Mouse (Mus musculus): ENCODE measurements around the gene Tstd3. TPM values are rescaled to one million over a fixed set of nuclear protein-coding genes. Genes with fewer than 3 reads are reported as not detected.

Tstd3 gene
- total RNA-seq (2021) = 10 to 100 TPM; 23.8 to 24.6 TPM
- long read RNA-seq, transcript Tstd3-201 (4 exons, 1,588 nt) = major isoform, 31 of 32 reads
- long read RNA-seq, partial matches to known transcripts = 0 of 32 reads
- long read RNA-seq, other reads (novel, unspliced or antisense) = 1 of 32 reads

- peak; percentile 80 to 95 for DNase-seq (ENCODE audit: low spot score in 2 of 2)
These were observed at the start of gene Tstd3, which contains the start of gene Usp45 for GRCm38 (mm10) chr4:21766863-21767304. Gene Tstd3, minus strand, starts transcription at chr4:21767212. Gene Usp45, plus strand, starts transcription at chr4:21767156.

GRCm38 (mm10) chr4:21814029-21814428 lies 47.0 kb upstream of the Tstd3 start:
- DNase-seq (ENCODE audit: low spot score in 2 of 2) = peak; percentile 18 to 66

GRCm38 (mm10) chr4:21812635-21813034 lies 45.6 kb upstream of the Tstd3 start:
- DNase-seq (ENCODE audit: low spot score in 2 of 2) = no peak

GRCm38 (mm10) chr4:21810608-21811007 lies 43.6 kb upstream of the Tstd3 start:
- no peak for DNase-seq (ENCODE audit: low spot score in 2 of 2)

GRCm38 (mm10) chr4:21807204-21807603 lies 40.2 kb upstream of the Tstd3 start:
- no peak for DNase-seq (ENCODE audit: low spot score in 2 of 2)

GRCm38 (mm10) chr4:21801620-21802019 lies 34.6 kb upstream of the Tstd3 start:
- no peak for DNase-seq (ENCODE audit: low spot score in 2 of 2)

- no peak for DNase-seq (ENCODE audit: low spot score in 2 of 2)
These were observed 34.0 kb upstream of the Tstd3 start for GRCm38 (mm10) chr4:21801013-21801412.

- DNase-seq (ENCODE audit: low spot score in 2 of 2) = peak; percentile 49 to 77
These were observed 26.6 kb upstream of the Tstd3 start for GRCm38 (mm10) chr4:21793631-21794030.

- no peak for DNase-seq (ENCODE audit: low spot score in 2 of 2)
These were observed 22.8 kb upstream of the Tstd3 start for GRCm38 (mm10) chr4:21789836-21790235.

- DNase-seq (ENCODE audit: low spot score in 2 of 2) = no peak
These were observed 21.9 kb upstream of the Tstd3 start for GRCm38 (mm10) chr4:21788903-21789302.

- DNase-seq (ENCODE audit: low spot score in 2 of 2) = no peak
These were observed 19.3 kb upstream of the Tstd3 start for GRCm38 (mm10) chr4:21786268-21786667.

- DNase-seq (ENCODE audit: low spot score in 2 of 2) = no peak
These were observed 14.1 kb upstream of the Tstd3 start for GRCm38 (mm10) chr4:21780816-21781726.

GRCm38 (mm10) chr4:21776946-21777265 lies 9.9 kb upstream of the Tstd3 start:
- DNase-seq (ENCODE audit: low spot score in 2 of 2) = no peak

- DNase-seq (ENCODE audit: low spot score in 2 of 2) = peak; percentile 89 to 92
These were observed 9.3 kb upstream of the Tstd3 start for GRCm38 (mm10) chr4:21776091-21776945.

- no peak for DNase-seq (ENCODE audit: low spot score in 2 of 2)
These were observed 5.3 kb upstream of the Tstd3 start for GRCm38 (mm10) chr4:21772306-21772705.

- no peak for DNase-seq (ENCODE audit: low spot score in 2 of 2)
These were observed 4.1 kb upstream of the Tstd3 start for GRCm38 (mm10) chr4:21771064-21771463.

GRCm38 (mm10) chr4:21766171-21766862 lies 695 bp downstream of the Tstd3 start:
- DNase-seq (ENCODE audit: low spot score in 2 of 2) = no peak

- DNase-seq (ENCODE audit: low spot score in 2 of 2) = no peak
These were observed 3.2 kb downstream of the Tstd3 start for GRCm38 (mm10) chr4:21763827-21764226.

- DNase-seq (ENCODE audit: low spot score in 2 of 2) = peak in 1 of 2 experiments; percentile 67
These were observed 5.4 kb downstream of the Tstd3 start for GRCm38 (mm10) chr4:21761416-21762160.

GRCm38 (mm10) chr4:21758860-21759259 lies 8.2 kb downstream of the Tstd3 start:
- DNase-seq (ENCODE audit: low spot score in 2 of 2) = no peak
